Comparison of ENCODE assay signal across 8 mouse cellular contexts in the genomic region with DNA sequence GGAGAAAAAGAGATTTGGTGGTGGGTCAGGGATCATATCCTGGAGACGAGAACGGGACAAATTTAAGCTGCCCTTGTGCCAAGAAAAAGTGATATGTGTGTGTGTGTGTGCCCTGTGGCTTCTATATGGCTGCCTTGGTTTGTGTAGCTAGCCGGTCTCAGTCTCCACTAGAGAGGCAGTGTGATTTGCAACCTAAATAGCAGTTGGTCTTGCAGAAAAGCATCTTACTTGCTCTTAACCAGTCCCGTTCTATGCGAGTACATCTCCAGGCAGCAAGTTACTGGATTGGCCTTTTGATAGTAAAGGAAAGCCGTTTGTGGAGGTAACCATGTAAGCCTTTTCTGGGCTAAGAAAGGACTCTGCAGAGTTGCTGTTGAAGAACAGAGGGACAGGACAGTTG. TPM values are rescaled to one million over a fixed set of nuclear protein-coding genes. Genes with fewer than 3 reads are reported as not detected.
DNase-seq lines count a peak whose midpoint lies in the region; ATAC-seq and TF ChIP-seq lines count a peak whose summit lies in the region.

No protein-coding gene starts in this region.

- peak overlapping the region; percentile 91 for H3K9ac ChIP-seq in liver, embryonic 14.5 days (replicated peaks)

- DNase-seq in embryo, embryonic 9.5 days (ENCODE audit: extremely low spot score) = peak; percentile 36
- no peak for DNase-seq in embryo, embryonic 10 days (ENCODE audit: low spot score)
- no peak for DNase-seq in spleen, adult 2 months (ENCODE audit: low read depth in 1 of 2, low spot score in 2 of 2)
- no peak for DNase-seq in spleen, postnatal 10 days (ENCODE audit: low spot score in 2 of 2)
- DNase-seq in liver, embryonic 14.5 days (ENCODE audit: low read depth in 3 of 3, low spot score in 3 of 3) = no peak
- DNase-seq in natural killer cell, adult 2 months (ENCODE audit: low spot score in 2 of 2) = no peak
- no peak for DNase-seq in spleen, postnatal 36 days (ENCODE audit: low spot score in 2 of 2)
- no peak for DNase-seq in embryo, embryonic 11 days

- peaks cover 9% of the 10 kb centered on the region; the same call in 1 of the 2 replicates for H3K4me1 ChIP-seq in spleen, adult 2 months (ENCODE audit: control insufficient read depth, insufficient read depth, insufficient read length)
- peaks cover 10 to 29% of the 10 kb centered on the region in 2 experiments for H3K4me1 ChIP-seq in liver, embryonic 14.5 days (replicated peaks; ENCODE audit: control insufficient read depth in 2 of 2, insufficient read depth in 2 of 2, low read length in 1 of 2)

- no peak for TF ChIP-seq POLR2A in spleen, adult 2 months (IDR thresholded peaks at IDR 0.05; ENCODE audit: low read depth, low read length)

- TF ChIP-seq EP300 in liver, embryonic 14.5 days (IDR thresholded peaks at IDR 0.05; ENCODE audit: low read depth) = no peak

- no peak for ATAC-seq in liver, embryonic 14.5 days (ENCODE audit: insufficient read depth)

- WGBS in spleen, adult 2 months = 53% methylated on average over 6 of the region's 6 CpGs
- 26% methylated on average over 6 of the region's 6 CpGs for WGBS in liver, embryonic 14.5 days (ENCODE audit: insufficient replicate concordance)

- H3K27ac ChIP-seq in spleen, adult 2 months (ENCODE audit: insufficient read depth, low read length) = no peak overlapping the region
- no peak overlapping the region for H3K27ac ChIP-seq in liver, embryonic 14.5 days

- 0 out of 2 replicates have a peak overlapping the region, but pooled peaks have one; percentile 82 for H3K4me3 ChIP-seq in spleen, adult 2 months (ENCODE audit: extremely low read depth, insufficient read depth, insufficient read length)
- peak overlapping the region; percentile 91 to 98 for H3K4me3 ChIP-seq in liver, embryonic 14.5 days (ENCODE audit: insufficient read depth in 1 of 2, low read depth in 2 of 2, low read length in 2 of 2)

- no peaks in the 10 kb centered on the region for H3K9me3 ChIP-seq in liver, embryonic 14.5 days (ENCODE audit: control insufficient read depth, low read length)

- no peak for TF ChIP-seq CTCF in spleen, adult 2 months (IDR thresholded peaks at IDR 0.05; ENCODE audit: extremely low read depth, insufficient read depth, insufficient read length, insufficient replicate concordance)
- TF ChIP-seq CTCF in liver, embryonic 14.5 days (IDR thresholded peaks at IDR 0.05; ENCODE audit: low read depth) = no peak

- no peaks in the 10 kb centered on the region for H3K36me3 ChIP-seq in spleen, adult 2 months (ENCODE audit: control insufficient read depth, insufficient read depth, low read length)
- H3K36me3 ChIP-seq in liver, embryonic 14.5 days (replicated peaks; ENCODE audit: control insufficient read depth, insufficient read depth, low read depth) = no peaks in the 10 kb centered on the region; the same call in 1 of the 2 replicates

- H3K4me2 ChIP-seq in liver, embryonic 14.5 days (ENCODE audit: low read depth) = peak overlapping the region; percentile 96

- no peaks in the 10 kb centered on the region for H3K27me3 ChIP-seq in spleen, adult 2 months (ENCODE audit: control insufficient read depth, insufficient read depth, low read length)
- H3K27me3 ChIP-seq in liver, embryonic 14.5 days (ENCODE audit: control insufficient read depth, insufficient read depth, low read length) = no peaks in the 10 kb centered on the region

RNA-seq across cellular contexts. Expression of gene Ccdc6, which starts 1.7 kb away (rescaled TPM):
- 17.7 and 22.3 TPM in 2 replicates for polyA plus RNA-seq in spleen, adult 2 months (2012; rRNA removed)
- polyA plus RNA-seq in liver, embryonic 14.5 days (2012; rRNA removed) = 6.7 and 8.3 TPM in 2 replicates
- 9.5 and 10.7 TPM in 2 replicates for polyA plus RNA-seq in liver, embryonic 14.5 days (2014; fragmentation: Nextera tagmentation; extraction: Ambion mirVana)
